Comparison of ENCODE assay signal across 8 mouse cellular contexts in genomic region chr16:18052731-18053202, GRCm38 (mm10). TPM values are rescaled to one million over a fixed set of nuclear protein-coding genes. Genes with fewer than 3 reads are reported as not detected.
DNase-seq lines count a peak whose midpoint lies in the region; ATAC-seq lines count a peak whose summit lies in the region.

Gene Dgcr6 (plus strand): TSS chr16:18052860.

- no peaks in the 10 kb centered on the region for H3K36me3 ChIP-seq in intestine, embryonic 15.5 days

- H3K4me3 ChIP-seq in intestine, embryonic 15.5 days (replicated peaks): 0 out of 2 replicates have a peak within 1 kb of the TSS, but pooled peaks have one; percentile 9

- H3K4me2 ChIP-seq in intestine, embryonic 15.5 days (replicated peaks): 0 out of 2 replicates have a peak within 1 kb of the TSS, but pooled peaks have one; percentile 7

- no peaks in the 10 kb centered on the region for H3K9me3 ChIP-seq in intestine, embryonic 15.5 days

- intact Hi-C loops in left cerebral cortex, postnatal 14 days (cut with DNase I): loop anchor here (2.0 kb wide), 1 partner anchor 158 kb away; no protein-coding TSS in a partner anchor

- H3K27ac ChIP-seq in intestine, embryonic 15.5 days: no peak within 1 kb of the TSS

- 12% methylated on average over 11 of the region's 11 CpGs for WGBS in intestine, embryonic 15.5 days

- ATAC-seq in intestine, embryonic 15.5 days: peak; percentile 86
- peak; percentile 64 for ATAC-seq in megakaryocyte-erythroid progenitor cell, adult 5-6 weeks (replicated peaks; ENCODE audit: low FRiP score, low TSS enrichment, poor library complexity, severe bottlenecking)
- ATAC-seq in erythroblast, adult 5-6 weeks (replicated peaks; ENCODE audit: low FRiP score, poor library complexity, severe bottlenecking): no peak

- no peak within 1 kb of the TSS for H3K9ac ChIP-seq in intestine, embryonic 15.5 days

- DNase-seq in adrenal gland, adult 2 months: peak; percentile 76
- peak; percentile 88 for DNase-seq in embryo, embryonic 11 days
- peak; percentile 72 to 80 for DNase-seq in gastrocnemius, postnatal 4 days (ENCODE audit: low spot score in 2 of 2)
- DNase-seq in left cerebral cortex, postnatal 14 days (ENCODE audit: low spot score in 2 of 2): peak; percentile 89 to 91
- DNase-seq in right cerebral cortex, postnatal 36 days (ENCODE audit: low spot score in 2 of 2): peak; percentile 62 to 65

- H3K4me1 ChIP-seq in intestine, embryonic 15.5 days (replicated peaks): peaks cover 3% of the 10 kb centered on the region; the same call in 1 of the 2 replicates

- H3K27me3 ChIP-seq in intestine, embryonic 15.5 days (replicated peaks): no peaks in the 10 kb centered on the region

RNA-seq across cellular contexts. Expression of gene Dgcr6, which starts in this region (rescaled TPM):
- 10 to 100 TPM; 71.3 to 75.7 TPM for total RNA-seq in adrenal gland, adult 2 months (2021)
- polyA plus RNA-seq in adrenal gland, adult 2 months (2012; rRNA removed): 127 and 132 TPM in 2 replicates
- total RNA-seq in gastrocnemius, postnatal 4 days (2021): 10 to 100 TPM; 35.3 to 35.4 TPM
- polyA plus RNA-seq in intestine, embryonic 15.5 days (2015; fragmentation: Nextera tagmentation; extraction: Ambion mirVana): 71.2 and 75.7 TPM in 2 replicates
- 100 to 1,000 TPM; 103 to 111 TPM for total RNA-seq in left cerebral cortex, postnatal 14 days (2021)
- 61.2 and 64.6 TPM in 2 replicates for total RNA-seq in megakaryocyte-erythroid progenitor cell, adult 5-6 weeks (2014; fragmentation: Nextera tagmentation)
- total RNA-seq in megakaryocyte-erythroid progenitor cell, adult 5-6 weeks (2017): 22.7 and 26.0 TPM in 2 replicates
- 0.96 and 7.9 TPM in 2 replicates for total RNA-seq in erythroblast, adult 5-6 weeks (2015; ENCODE audit: low replicate concordance)
- total RNA-seq in erythroblast, adult 5-6 weeks (2017; ENCODE audit: low replicate concordance): 1.6 and 6.6 TPM in 2 replicates
